Mouse (Mus musculus) forebrain, embryonic 11.5 days (tissue): ENCODE data around the gene Fstl4. TPM values are rescaled to one million over a fixed set of nuclear protein-coding genes. Genes with fewer than 3 reads are reported as not detected.
"Not testable (repeated sequence)": the region's sequence is repeated elsewhere in the genome, so short reads cannot be mapped to it uniquely, and the experiment has no call there.

Experiments used
- ATAC-seq: fragments of 200-750 bp; cut with Nextera tagmentation; replicated peaks from 2 replicates; pipeline ENCODE4 v1.8.0; 2017; ENCODE audit warnings: moderate TSS enrichment; ENCODE audit not compliant: low FRiP score
- DNase-seq: peaks from one replicate; pipeline ENCODE4 v3.0.0-alpha.2; 2017; ENCODE audit warnings: low spot score
- H3K27ac ChIP-seq: fragments of 300-500 bp; sonication (generic); 2 replicates; pipeline ENCODE4 v1.5.1; 2014; ENCODE audit warnings: low read depth, low read length
- H3K27me3 ChIP-seq: fragments of 300-500 bp; sonication (generic); 2 replicates; pipeline ENCODE4 v1.6.1; 2014; ENCODE audit warnings: mild to moderate bottlenecking, low read length, mixed read lengths; ENCODE audit not compliant: control insufficient read depth, insufficient read depth
- H3K36me3 ChIP-seq: fragments of 300-500 bp; sonication (generic); 2 replicates; pipeline ENCODE4 v1.6.1; 2014; ENCODE audit warnings: mild to moderate bottlenecking, low read length, moderate library complexity, mixed read lengths; ENCODE audit not compliant: control insufficient read depth, insufficient read depth
- H3K4me1 ChIP-seq: fragments of 300-500 bp; sonication (generic); replicated peaks from 2 replicates; pipeline ENCODE4 v1.6.1; 2014; ENCODE audit warnings: low read length, mixed read lengths; ENCODE audit not compliant: control insufficient read depth, insufficient read depth
- H3K4me2 ChIP-seq: fragments of 300-500 bp; sonication (generic); 2 replicates; pipeline ENCODE4 v1.6.1; 2014; ENCODE audit warnings: low read depth, mild to moderate bottlenecking, low read length, moderate library complexity, mixed read lengths; ENCODE audit not compliant: severe bottlenecking
- H3K4me3 ChIP-seq: fragments of 300-500 bp; sonication (generic); 2 replicates; pipeline ENCODE4 v1.5.1; 2014; ENCODE audit warnings: low read depth, low read length
- H3K9ac ChIP-seq: fragments of 300-500 bp; sonication (generic); 2 replicates; pipeline ENCODE4 v1.6.1; 2014; ENCODE audit warnings: low read length
- H3K9me3 ChIP-seq: fragments of 300-500 bp; sonication (generic); 2 replicates; pipeline ENCODE4 v1.6.1; 2016; ENCODE audit warnings: low read length, mixed read lengths; ENCODE audit not compliant: control insufficient read depth
- WGBS: fragments of 180-500 bp; shearing (Covaris S2); extraction: QIAGEN DNeasy Blood & Tissue Kit; methylation state at CpG from one replicate; pipeline ENCODE4 v1.1.7; 2014; 5-methylcytosine and 5-hydroxymethylcytosine counted together
- polyA plus RNA-seq: library from polyadenylated mRNA; unstranded; fragments of >200 nt; fragmentation: Nextera tagmentation; extraction: Ambion mirVana; gene quantifications from 2 replicates; pipeline ENCODE4 v1.2.1, GENCODE M21; 2014

The Fstl4 gene
- polyA plus RNA-seq, 1 experiment from 2014 or later = 0.73 TPM

DNA sequence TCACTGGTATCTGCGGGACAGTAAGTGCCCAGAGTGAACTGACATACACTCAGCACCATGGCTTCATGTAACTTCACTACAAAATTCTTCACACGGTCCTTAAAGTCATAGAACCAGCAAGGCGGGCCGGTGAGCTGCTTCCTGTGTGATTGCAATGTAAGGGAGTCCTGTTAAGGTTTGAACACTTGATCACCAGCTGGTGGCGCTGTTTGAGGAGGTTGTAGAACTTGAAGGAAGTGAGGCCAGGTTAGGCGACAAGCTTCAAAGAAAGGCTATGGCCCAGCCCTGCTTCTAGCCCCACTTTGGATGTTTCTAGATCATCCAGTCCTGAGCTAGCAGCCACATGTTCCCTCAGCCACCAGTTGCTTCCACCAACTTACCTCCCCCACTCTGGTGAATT is 320.9 kb downstream of the Fstl4 start:
- ATAC-seq = no peak
- no peaks in the 10 kb centered on the region for H3K4me1 ChIP-seq
- no peaks in the 10 kb centered on the region for H3K27me3 ChIP-seq
- H3K9me3 ChIP-seq = no peaks in the 10 kb centered on the region
- no peak overlapping the region for H3K27ac ChIP-seq
- whole genome bisulfite sequencing = 73% methylated on average over 6 of the region's 6 CpGs
- H3K9ac ChIP-seq = no peak overlapping the region
- H3K36me3 ChIP-seq = no peaks in the 10 kb centered on the region
- no peak overlapping the region for H3K4me3 ChIP-seq
- no peak for DNase-seq
- H3K4me2 ChIP-seq = no peak overlapping the region

DNA sequence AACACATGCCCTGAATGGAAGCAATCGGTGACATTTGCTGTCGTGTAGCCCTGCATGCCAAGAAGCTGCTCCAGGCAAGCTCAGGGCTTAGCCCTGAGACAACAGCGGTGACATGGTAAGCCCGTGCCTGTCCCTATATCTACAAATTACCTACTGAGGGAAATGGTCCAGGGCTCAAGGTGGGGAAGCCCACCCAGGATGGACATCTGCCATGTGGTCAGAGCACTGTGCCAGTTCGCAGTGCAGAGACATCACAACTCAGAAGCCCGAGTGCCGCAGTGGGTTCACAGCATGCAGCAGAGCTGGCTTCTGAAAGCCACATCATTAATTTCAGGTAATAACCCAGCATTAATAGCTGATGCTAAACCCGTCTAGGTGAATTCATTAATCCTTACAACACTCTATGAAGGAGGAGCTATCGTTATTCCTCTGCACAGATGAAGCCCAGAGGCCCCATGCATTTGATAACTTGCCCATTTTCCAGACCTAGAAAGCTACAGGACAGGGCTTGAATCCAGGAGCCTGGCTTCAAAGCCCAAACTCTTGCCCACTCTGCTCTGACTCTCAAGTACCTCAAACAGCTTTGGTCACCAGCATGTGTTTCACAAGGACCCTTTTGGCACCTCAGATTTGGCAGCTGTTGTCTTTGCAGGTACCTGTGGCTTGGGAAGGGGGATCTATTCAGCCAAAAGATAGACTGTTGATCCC is 321.6 kb downstream of the Fstl4 start:
- Histone ChIP-seq H3K27me3 (no peaks in the 10 kb centered on the region), H3K4me1 (no peaks in the 10 kb centered on the region), H3K9ac (no peak overlapping the region), H3K27ac (no peak overlapping the region), H3K36me3 (no peaks in the 10 kb centered on the region), H3K4me3 (no peak overlapping the region), H3K9me3 (no peaks in the 10 kb centered on the region), H3K4me2 (no peak overlapping the region)
- WGBS = 88% methylated on average over 9 of the region's 9 CpGs
- no peak for ATAC-seq
- no peak for DNase-seq

DNA sequence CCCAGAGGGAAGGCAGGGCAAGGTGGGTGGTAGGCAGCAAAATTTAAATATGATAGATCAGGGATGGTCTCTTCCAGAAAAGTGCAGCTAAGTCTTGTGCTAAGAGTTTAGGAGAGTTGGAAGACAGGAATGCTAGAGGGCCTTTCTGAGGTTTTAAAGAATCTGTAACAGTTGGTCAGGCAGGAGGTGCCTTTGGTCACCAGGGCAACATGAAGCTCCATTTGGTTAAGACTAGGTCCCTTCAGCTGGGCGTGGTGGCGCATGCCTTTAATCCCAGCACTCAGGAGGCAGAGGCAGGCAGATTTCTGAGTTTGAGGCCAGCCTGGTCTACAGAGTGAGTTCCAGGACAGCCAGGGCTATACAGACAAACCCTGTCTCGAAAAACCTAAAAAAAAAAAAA is 323.5 kb downstream of the Fstl4 start:
- H3K27me3 ChIP-seq, H3K36me3 ChIP-seq, H3K27ac ChIP-seq, H3K4me2 ChIP-seq, ATAC-seq, H3K9ac ChIP-seq, DNase-seq, H3K4me1 ChIP-seq, H3K9me3 ChIP-seq, H3K4me3 ChIP-seq: not testable (repeated sequence)
- WGBS = 85% methylated on average over 3 of the region's 3 CpGs

DNA sequence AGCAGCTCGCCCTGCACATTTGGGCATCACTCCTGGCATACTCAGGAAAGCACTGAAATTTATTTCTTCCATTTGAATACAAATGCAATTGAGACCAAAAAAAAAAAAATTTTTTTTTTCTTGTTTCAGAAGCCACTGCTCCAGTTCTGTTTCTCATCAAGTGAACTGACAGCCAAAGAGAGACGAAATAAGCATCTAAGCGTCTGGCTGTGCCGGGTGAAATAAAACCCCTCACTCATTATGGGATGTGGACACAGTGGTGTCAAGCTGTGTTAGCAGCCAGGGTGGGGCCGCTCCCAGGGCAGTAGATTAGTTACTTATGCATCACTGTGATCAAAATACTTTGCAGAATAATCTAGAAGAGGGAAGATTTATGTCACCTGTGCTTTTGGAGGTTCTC is 327.2 kb downstream of the Fstl4 start:
- no peak overlapping the region for H3K4me2 ChIP-seq
- no peak overlapping the region for H3K27ac ChIP-seq
- DNase-seq = no peak
- no peaks in the 10 kb centered on the region for H3K27me3 ChIP-seq
- no peaks in the 10 kb centered on the region for H3K4me1 ChIP-seq
- H3K9me3 ChIP-seq = no peaks in the 10 kb centered on the region
- H3K36me3 ChIP-seq = no peaks in the 10 kb centered on the region
- 68% methylated on average over 5 of the region's 5 CpGs for WGBS
- no peak overlapping the region for H3K4me3 ChIP-seq
- H3K9ac ChIP-seq = no peak overlapping the region
- ATAC-seq = no peak

DNA sequence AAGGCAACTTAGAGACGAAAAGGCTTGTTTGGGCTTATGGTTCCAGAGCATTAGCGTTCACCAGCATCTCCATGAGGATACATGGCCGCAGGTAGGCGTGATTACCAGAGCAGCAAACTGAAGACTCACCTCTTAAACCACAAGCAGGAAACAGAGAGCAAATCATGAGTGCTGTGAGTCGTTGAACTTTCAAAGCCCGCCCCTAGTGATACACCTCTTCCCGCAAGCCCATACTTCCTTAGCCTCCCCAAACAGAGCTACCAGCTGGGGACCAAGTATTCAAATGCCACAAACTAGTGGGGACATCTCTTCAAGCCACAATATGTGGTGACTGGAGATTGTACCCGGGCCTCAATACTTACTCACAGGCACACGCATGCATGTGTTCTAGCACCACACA is 332.4 kb downstream of the Fstl4 start:
- Histone ChIP-seq H3K4me1 (no peaks in the 10 kb centered on the region), H3K4me3 (no peak overlapping the region), H3K27me3 (no peaks in the 10 kb centered on the region), H3K9ac (no peak overlapping the region), H3K4me2 (no peak overlapping the region), H3K9me3 (no peaks in the 10 kb centered on the region), H3K27ac (no peak overlapping the region), H3K36me3 (no peaks in the 10 kb centered on the region)
- DNase-seq = no peak
- no peak for ATAC-seq
- WGBS = 91% methylated on average over 9 of the region's 9 CpGs

DNA sequence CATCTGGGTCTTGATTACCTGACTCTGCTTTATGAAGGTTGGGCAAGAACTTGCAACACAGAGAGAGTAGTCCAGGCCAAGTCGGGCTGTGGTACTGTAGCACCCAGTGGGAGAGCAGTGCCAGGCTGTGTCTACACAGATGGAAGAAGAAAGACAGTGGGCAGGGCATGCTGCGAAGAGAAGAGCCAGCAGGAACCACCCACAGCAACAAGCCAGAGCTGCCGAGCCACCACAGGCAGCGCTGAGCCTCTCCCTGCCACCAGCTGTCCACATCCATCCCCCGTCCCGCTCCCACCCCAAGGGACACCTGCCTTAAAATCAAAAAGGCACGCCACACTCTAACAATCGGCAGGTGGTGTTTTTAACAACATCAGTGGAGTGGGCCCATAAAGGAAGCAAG is 332.9 kb downstream of the Fstl4 start:
- no peak for ATAC-seq
- H3K9ac ChIP-seq = no peak overlapping the region
- H3K4me1 ChIP-seq = no peaks in the 10 kb centered on the region
- H3K4me3 ChIP-seq = no peak overlapping the region
- 86% methylated on average over 8 of the region's 8 CpGs for WGBS
- H3K27ac ChIP-seq = no peak overlapping the region
- no peaks in the 10 kb centered on the region for H3K27me3 ChIP-seq
- H3K36me3 ChIP-seq = no peaks in the 10 kb centered on the region
- no peak overlapping the region for H3K4me2 ChIP-seq
- H3K9me3 ChIP-seq = no peaks in the 10 kb centered on the region
- DNase-seq = no peak

DNA sequence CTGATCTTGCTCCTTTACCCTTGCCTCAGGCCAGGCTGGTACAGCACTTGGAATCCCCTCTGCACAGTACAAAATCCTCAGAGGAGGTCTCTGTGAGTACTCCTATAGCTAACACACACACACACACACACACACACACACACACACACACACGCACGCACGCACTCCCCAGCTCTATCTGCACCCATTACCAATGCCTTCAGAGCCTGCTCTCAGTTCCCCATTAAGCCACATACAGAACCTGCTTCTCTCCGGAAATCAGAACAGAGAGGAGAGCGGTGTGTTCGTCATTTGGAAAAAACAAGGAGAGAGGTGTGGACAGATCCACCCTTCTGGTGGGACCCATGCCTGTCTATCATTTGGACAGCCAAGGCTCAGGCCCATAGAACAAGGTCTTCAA is 333.4 kb downstream of the Fstl4 start:
- no peak for ATAC-seq
- DNase-seq = no peak
- H3K36me3 ChIP-seq = no peaks in the 10 kb centered on the region
- H3K9me3 ChIP-seq = no peaks in the 10 kb centered on the region
- H3K4me2 ChIP-seq = no peak overlapping the region
- WGBS = 91% methylated on average over 6 of the region's 6 CpGs
- H3K27me3 ChIP-seq = no peaks in the 10 kb centered on the region
- H3K9ac ChIP-seq = no peak overlapping the region
- H3K27ac ChIP-seq = no peak overlapping the region
- H3K4me1 ChIP-seq = no peaks in the 10 kb centered on the region
- no peak overlapping the region for H3K4me3 ChIP-seq

DNA sequence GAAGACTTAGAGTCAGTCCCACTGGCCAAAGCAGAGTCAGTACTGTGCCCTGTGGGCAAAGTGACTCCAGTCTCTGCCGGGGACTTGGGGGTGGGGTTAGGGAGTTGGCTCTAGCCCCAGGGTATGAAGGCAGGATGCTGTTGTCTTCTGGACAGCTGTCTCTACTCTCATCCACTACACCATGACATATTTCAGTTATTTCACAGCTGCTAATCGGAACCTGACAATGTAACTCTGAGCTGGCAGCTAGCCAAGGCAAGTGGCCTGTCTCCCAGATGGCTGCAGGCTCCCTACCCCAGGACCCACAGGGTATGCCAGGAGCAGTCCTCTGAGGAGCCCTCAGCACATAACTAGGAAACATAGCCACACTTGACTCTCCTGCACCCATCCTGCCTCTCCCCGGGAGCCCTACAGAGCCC is 334.4 kb downstream of the Fstl4 start:
- 88% methylated on average over 3 of the region's 3 CpGs for WGBS

DNA sequence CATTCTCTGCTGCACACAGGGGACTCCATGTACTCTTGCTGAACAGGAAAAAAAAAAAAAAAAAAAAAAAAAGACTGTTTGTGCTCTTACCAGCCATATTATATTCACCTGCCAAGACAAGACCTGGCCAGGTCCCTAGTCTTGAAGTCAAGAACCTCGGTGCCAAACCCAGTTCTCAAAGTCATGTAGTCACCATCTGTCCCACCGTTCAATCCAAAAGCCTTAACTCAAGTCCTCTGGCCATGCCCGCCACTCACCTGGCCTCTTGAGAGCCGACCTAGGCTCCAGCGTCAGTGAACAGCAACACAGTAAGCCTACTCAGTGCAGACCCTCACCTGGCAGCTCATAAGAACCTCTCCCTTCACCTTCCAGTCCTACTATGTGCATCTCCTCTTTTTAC is 334.9 kb downstream of the Fstl4 start:
- Histone ChIP-seq H3K27ac (no peak overlapping the region), H3K27me3 (no peaks in the 10 kb centered on the region), H3K9ac (no peak overlapping the region), H3K9me3 (no peaks in the 10 kb centered on the region), H3K4me1 (peaks cover 5% of the 10 kb centered on the region; the same call in 1 of the 2 replicates), H3K4me3 (no peak overlapping the region), H3K4me2 (no peak overlapping the region), H3K36me3 (no peaks in the 10 kb centered on the region)
- WGBS = 85% methylated on average over 5 of the region's 5 CpGs
- ATAC-seq (no peak), DNase-seq (no peak)

More for the DNA sequence above, 334.4 kb downstream of the Fstl4 start:
- no peak overlapping the region for H3K9ac ChIP-seq
- DNase-seq = no peak
- H3K9me3 ChIP-seq = no peaks in the 10 kb centered on the region
- H3K4me3 ChIP-seq = no peak overlapping the region
- H3K4me2 ChIP-seq = no peak overlapping the region
- no peak overlapping the region for H3K27ac ChIP-seq
- H3K27me3 ChIP-seq = no peaks in the 10 kb centered on the region
- no peaks in the 10 kb centered on the region for H3K36me3 ChIP-seq
- H3K4me1 ChIP-seq = peaks cover 3% of the 10 kb centered on the region; the same call in 1 of the 2 replicates
- ATAC-seq = no peak
